Mouse (Mus musculus) induced T-regulatory cell, adult 2 months (primary cell): ENCODE measurements around the gene Jkamp.

Experiments
- DNase-seq: peaks from one replicate; pipeline ENCODE4 v3.0.0-alpha.2; 2012; ENCODE audit warnings: low read depth

Jkamp gene

DNA sequence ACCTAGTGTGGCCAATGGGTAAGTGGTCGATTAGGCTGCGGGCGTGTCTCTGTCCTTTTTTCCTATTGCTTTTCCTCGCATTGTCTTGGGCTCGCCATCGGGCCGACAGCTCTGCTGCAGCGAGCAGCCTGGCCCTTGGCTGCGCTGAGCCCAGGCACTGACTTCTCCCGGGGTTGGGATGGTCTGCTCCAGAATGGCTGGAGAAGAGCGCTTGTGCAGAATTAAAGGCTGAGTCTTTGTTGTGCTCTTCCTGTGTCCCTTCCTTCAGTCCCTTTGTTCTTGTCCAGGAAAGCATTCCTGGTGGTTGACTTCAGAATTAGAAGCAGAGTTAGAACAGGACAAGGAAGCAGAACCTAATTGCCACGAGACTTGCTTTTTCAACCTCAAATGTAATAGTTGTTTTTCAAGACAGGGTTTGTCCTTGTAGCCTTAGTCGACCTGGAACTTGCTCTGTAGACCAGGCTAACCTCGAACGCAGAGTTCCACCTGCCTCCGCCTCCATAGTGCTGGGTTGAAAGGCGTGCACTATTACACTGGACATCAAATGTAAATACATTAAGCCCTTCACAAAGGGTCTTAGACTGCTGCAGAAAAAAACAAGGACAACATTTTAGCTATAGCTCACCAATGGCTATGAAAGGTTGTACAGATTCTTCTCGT is 907 bp downstream of the Jkamp start:
- DNase-seq: no peak

- no peak for DNase-seq
Observed at GRCm38 (mm10) chr12:72089802-72090201, 4.4 kb downstream of the Jkamp start.

DNA sequence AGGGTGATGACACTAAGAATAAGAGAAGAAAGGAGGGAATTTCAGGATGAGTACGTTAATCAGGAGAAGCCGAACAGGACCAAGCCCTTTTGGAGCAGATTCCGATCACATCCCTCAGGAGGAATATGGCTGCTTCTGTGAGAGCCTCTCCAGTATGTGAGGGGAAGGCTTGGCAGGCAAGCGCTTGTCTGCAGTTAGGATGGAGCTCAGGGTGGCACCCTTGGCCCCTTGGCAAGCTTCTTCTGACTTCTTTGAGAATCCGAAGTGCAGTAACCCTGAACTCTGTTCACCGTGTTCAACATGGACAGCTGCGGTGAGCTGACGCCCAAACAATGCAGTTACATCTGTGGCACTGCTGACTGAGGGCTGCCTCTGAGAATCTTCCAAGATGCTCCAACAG is 11.6 kb downstream of the Jkamp start:
- no peak for DNase-seq

DNA sequence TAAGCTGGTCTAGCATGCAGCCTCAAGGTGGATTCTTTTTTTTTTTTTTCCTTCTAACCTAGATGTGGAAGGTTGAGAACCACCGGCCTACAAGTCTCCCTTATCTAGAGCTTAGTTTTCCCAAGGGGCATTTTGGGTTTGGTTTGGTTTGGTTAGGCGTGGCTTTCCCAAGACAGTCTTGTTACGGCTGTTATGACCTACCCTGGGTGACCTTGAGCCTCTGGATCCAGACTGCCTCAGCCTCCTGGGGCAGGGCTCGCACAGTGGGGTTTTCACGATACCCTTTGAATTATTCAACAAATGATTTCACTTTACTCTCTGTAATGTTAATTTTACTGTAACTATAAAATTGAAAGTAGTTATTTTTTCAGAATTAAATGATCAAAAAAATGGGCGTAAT is 17.4 kb downstream of the Jkamp start:
- DNase-seq: no peak

DNA sequence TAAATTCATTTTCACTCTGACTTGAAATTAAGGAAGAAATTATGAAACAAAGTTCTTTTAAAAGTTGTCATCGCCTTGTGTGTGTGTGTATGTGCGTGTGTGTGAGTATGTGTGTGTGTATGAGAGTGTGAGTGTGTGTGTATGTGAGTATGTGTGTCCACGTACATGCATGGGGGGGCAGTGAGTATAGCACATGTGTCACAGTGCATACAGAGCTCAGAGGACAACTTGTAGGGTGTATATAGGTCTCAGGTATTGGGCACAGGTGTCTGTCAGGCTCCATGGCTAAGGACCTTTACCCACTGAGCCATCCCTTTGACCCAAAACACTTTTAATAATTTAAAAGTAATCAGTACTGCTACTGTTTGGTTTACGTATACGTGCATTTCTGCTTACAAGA is 18.6 kb downstream of the Jkamp start:
- no peak for DNase-seq

- DNase-seq: peak; percentile 77
Observed at GRCm38 (mm10) chr12:72104525-72105281, 19.3 kb downstream of the Jkamp start.

GRCm38 (mm10) chr12:72115126-72115525 is 29.7 kb downstream of the Jkamp start:
- no peak for DNase-seq

- no peak for DNase-seq
Observed at GRCm38 (mm10) chr12:72115686-72116345, 30.4 kb downstream of the Jkamp start.

- no peak for DNase-seq
Observed at GRCm38 (mm10) chr12:72129203-72129602, 43.8 kb downstream of the Jkamp start.

GRCm38 (mm10) chr12:72150786-72151185 is 65.4 kb downstream of the Jkamp start:
- DNase-seq: no peak
